Mouse (Mus musculus): ENCODE results near the gene Bcas3. TPM values are rescaled to one million over a fixed set of nuclear protein-coding genes. Genes with fewer than 3 reads are reported as not detected.
A peak's percentile ranks its signal among the peaks of the same experiment; 100 is the strongest.

Gene Bcas3
- total and polyA plus RNA-seq, 2 experiments from 2014 or later: 29.3 to 31.6 TPM

GRCm38 (mm10) chr11:85729725-85730124 lies 376.8 kb downstream of the Bcas3 start:
- TF ChIP-seq CTCF (IDR thresholded peaks at IDR 0.05; ENCODE audit: low read depth): no peak
- H3K36me3 ChIP-seq (ENCODE audit: insufficient read depth): no peaks in the 10 kb centered on the region
- 63% methylated on average over 2 of the region's 2 CpGs for WGBS
- no peaks in the 10 kb centered on the region for H3K27me3 ChIP-seq (ENCODE audit: insufficient read depth, low read length)
- ATAC-seq (no peak), DNase-seq (no peak)
- H3K4me2 ChIP-seq (ENCODE audit: low read depth): no peak overlapping the region
- no peaks in the 10 kb centered on the region for H3K9me3 ChIP-seq (ENCODE audit: low read length)
- no peak overlapping the region for H3K27ac ChIP-seq (ENCODE audit: low read depth, low read length)
- H3K9ac ChIP-seq: no peak overlapping the region
- H3K4me3 ChIP-seq (ENCODE audit: low read depth, low read length): no peak overlapping the region
- H3K4me1 ChIP-seq (ENCODE audit: insufficient read depth): no peaks in the 10 kb centered on the region

GRCm38 (mm10) chr11:85732462-85733012 lies 379.6 kb downstream of the Bcas3 start:
- WGBS: 66% methylated on average over 4 of the region's 4 CpGs
- H3K27ac ChIP-seq (ENCODE audit: low read depth, low read length): no peak overlapping the region
- H3K27me3 ChIP-seq (ENCODE audit: insufficient read depth, low read length): no peaks in the 10 kb centered on the region; the same call in 1 of the 2 replicates
- no peaks in the 10 kb centered on the region for H3K36me3 ChIP-seq (ENCODE audit: insufficient read depth)
- no peak for ATAC-seq
- no peak overlapping the region for H3K4me2 ChIP-seq (ENCODE audit: low read depth)
- no peak overlapping the region for H3K4me3 ChIP-seq (ENCODE audit: low read depth, low read length)
- H3K9me3 ChIP-seq (ENCODE audit: low read length): no peaks in the 10 kb centered on the region
- H3K9ac ChIP-seq: no peak overlapping the region
- H3K4me1 ChIP-seq (ENCODE audit: insufficient read depth): no peaks in the 10 kb centered on the region
- no peak for DNase-seq
- no peak for TF ChIP-seq CTCF (IDR thresholded peaks at IDR 0.05; ENCODE audit: low read depth)

GRCm38 (mm10) chr11:85733577-85733976 lies 380.6 kb downstream of the Bcas3 start:
- H3K27me3 ChIP-seq (ENCODE audit: insufficient read depth, low read length): no peaks in the 10 kb centered on the region; the same call in 1 of the 2 replicates
- DNase-seq (no peak), ATAC-seq (no peak)
- no peak overlapping the region for H3K4me3 ChIP-seq (ENCODE audit: low read depth, low read length)
- TF ChIP-seq CTCF (IDR thresholded peaks at IDR 0.05; ENCODE audit: low read depth): peak; percentile 29; the same call in 1 of the 2 replicates
- H3K9ac ChIP-seq: no peak overlapping the region
- H3K4me2 ChIP-seq (ENCODE audit: low read depth): no peak overlapping the region
- no peaks in the 10 kb centered on the region for H3K4me1 ChIP-seq (ENCODE audit: insufficient read depth)
- no peak overlapping the region for H3K27ac ChIP-seq (ENCODE audit: low read depth, low read length)
- 46% methylated on average over 3 of the region's 3 CpGs for WGBS
- no peaks in the 10 kb centered on the region for H3K36me3 ChIP-seq (ENCODE audit: insufficient read depth)
- no peaks in the 10 kb centered on the region for H3K9me3 ChIP-seq (ENCODE audit: low read length)

- ATAC-seq: no peak
- Histone ChIP-seq H3K4me1 (ENCODE audit: insufficient read depth) (no peaks in the 10 kb centered on the region), H3K9ac (no peak overlapping the region), H3K4me3 (ENCODE audit: low read depth, low read length) (no peak overlapping the region), H3K4me2 (ENCODE audit: low read depth) (no peak overlapping the region), H3K36me3 (ENCODE audit: insufficient read depth) (no peaks in the 10 kb centered on the region), H3K9me3 (ENCODE audit: low read length) (no peaks in the 10 kb centered on the region), H3K27me3 (ENCODE audit: insufficient read depth, low read length) (no peaks in the 10 kb centered on the region; the same call in 1 of the 2 replicates), H3K27ac (ENCODE audit: low read depth, low read length) (no peak overlapping the region)
- TF ChIP-seq CTCF (IDR thresholded peaks at IDR 0.05; ENCODE audit: low read depth): no peak
- WGBS: 50% methylated on average over 7 of the region's 7 CpGs
- no peak for DNase-seq
These were observed 381.6 kb downstream of the Bcas3 start for GRCm38 (mm10) chr11:85734317-85735211.

- H3K9me3 ChIP-seq (ENCODE audit: low read length): no peaks in the 10 kb centered on the region
- H3K36me3 ChIP-seq (ENCODE audit: insufficient read depth): no peaks in the 10 kb centered on the region
- H3K4me1 ChIP-seq (ENCODE audit: insufficient read depth): no peaks in the 10 kb centered on the region
- H3K9ac ChIP-seq: no peak overlapping the region
- 49% methylated on average over 9 of the region's 9 CpGs for WGBS
- TF ChIP-seq CTCF (IDR thresholded peaks at IDR 0.05; ENCODE audit: low read depth): no peak
- no peak overlapping the region for H3K4me3 ChIP-seq (ENCODE audit: low read depth, low read length)
- DNase-seq (no peak), ATAC-seq (no peak)
- H3K27me3 ChIP-seq (ENCODE audit: insufficient read depth, low read length): no peaks in the 10 kb centered on the region; the same call in 1 of the 2 replicates
- no peak overlapping the region for H3K27ac ChIP-seq (ENCODE audit: low read depth, low read length)
- no peak overlapping the region for H3K4me2 ChIP-seq (ENCODE audit: low read depth)
These were observed 384.3 kb downstream of the Bcas3 start for GRCm38 (mm10) chr11:85737227-85737626.

DNA sequence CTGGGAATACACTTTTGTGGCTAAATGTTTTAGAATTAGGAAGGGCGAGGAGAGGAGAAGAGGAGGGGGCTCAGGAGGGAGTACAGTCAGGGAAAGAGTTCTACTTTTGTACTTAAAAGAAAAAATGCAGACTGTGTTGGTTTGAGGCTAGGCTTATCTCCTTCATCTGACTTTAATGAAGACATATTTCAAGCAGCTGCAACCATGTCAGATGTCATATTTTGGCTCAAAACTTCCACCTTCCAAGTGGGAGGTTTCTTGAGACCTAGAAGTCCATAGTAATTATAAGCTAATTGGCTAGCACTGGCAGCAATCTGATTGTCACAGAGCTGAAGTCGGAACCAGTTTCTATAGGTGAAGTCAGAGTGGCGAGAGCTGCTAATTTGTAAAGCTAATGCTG lies 384.9 kb downstream of the Bcas3 start:
- WGBS: 24% methylated on average over 3 of the region's 3 CpGs
- Histone ChIP-seq H3K36me3 (ENCODE audit: insufficient read depth) (no peaks in the 10 kb centered on the region), H3K9ac (no peak overlapping the region), H3K9me3 (ENCODE audit: low read length) (no peaks in the 10 kb centered on the region), H3K4me3 (ENCODE audit: low read depth, low read length) (no peak overlapping the region), H3K4me1 (ENCODE audit: insufficient read depth) (no peaks in the 10 kb centered on the region), H3K4me2 (ENCODE audit: low read depth) (no peak overlapping the region), H3K27ac (ENCODE audit: low read depth, low read length) (no peak overlapping the region), H3K27me3 (ENCODE audit: insufficient read depth, low read length) (no peaks in the 10 kb centered on the region; the same call in 1 of the 2 replicates)
- DNase-seq (no peak), ATAC-seq (no peak)
- no peak for TF ChIP-seq CTCF (IDR thresholded peaks at IDR 0.05; ENCODE audit: low read depth)

- no peak overlapping the region for H3K4me2 ChIP-seq (ENCODE audit: low read depth)
- H3K9ac ChIP-seq: no peak overlapping the region
- no peaks in the 10 kb centered on the region for H3K36me3 ChIP-seq (ENCODE audit: insufficient read depth)
- H3K4me3 ChIP-seq (ENCODE audit: low read depth, low read length): no peak overlapping the region
- no peak overlapping the region for H3K27ac ChIP-seq (ENCODE audit: low read depth, low read length)
- no peaks in the 10 kb centered on the region; the same call in 1 of the 2 replicates for H3K27me3 ChIP-seq (ENCODE audit: insufficient read depth, low read length)
- DNase-seq: no peak
- no peaks in the 10 kb centered on the region for H3K4me1 ChIP-seq (ENCODE audit: insufficient read depth)
- WGBS: 21% methylated on average over 5 of the region's 5 CpGs
- H3K9me3 ChIP-seq (ENCODE audit: low read length): no peaks in the 10 kb centered on the region
- no peak for TF ChIP-seq CTCF (IDR thresholded peaks at IDR 0.05; ENCODE audit: low read depth)
- no peak for ATAC-seq
These were observed 385.6 kb downstream of the Bcas3 start for GRCm38 (mm10) chr11:85738585-85738984.
